Mouse (Mus musculus): ENCODE measurements around the gene Pde6d. TPM values are rescaled to one million over a fixed set of nuclear protein-coding genes. Genes with fewer than 3 reads are reported as not detected.

The Pde6d gene
- polyA plus RNA-seq (2016; fragmentation: Nextera tagmentation; extraction: Ambion mirVana): 75.1 and 87.1 TPM in 2 replicates

- H3K4me1 ChIP-seq (replicated peaks): peaks cover 32% of the 10 kb centered on the region
- peak within 1 kb of the TSS; percentile 92 for H3K4me3 ChIP-seq
- H3K27ac ChIP-seq: peak within 1 kb of the TSS; percentile 95
- under 1% methylated on average over 26 of the region's 26 CpGs for WGBS
- no peaks in the 10 kb centered on the region for H3K27me3 ChIP-seq (ENCODE audit: insufficient read depth, poor library complexity, severe bottlenecking)
- H3K9me3 ChIP-seq: no peaks in the 10 kb centered on the region
- DNase-seq (ENCODE audit: low spot score): peak; percentile 95
- H3K36me3 ChIP-seq: 0 out of 2 replicates have a peak, but pooled peaks cover 9% of the 10 kb centered on the region
Observed at GRCm38 (mm10) chr1:86582451-86583096, at the start of gene Pde6d, which contains the start of gene Cops7b. TSS of gene Pde6d (minus strand) at chr1:86582629. TSS of gene Cops7b (plus strand) at chr1:86582904.

DNA sequence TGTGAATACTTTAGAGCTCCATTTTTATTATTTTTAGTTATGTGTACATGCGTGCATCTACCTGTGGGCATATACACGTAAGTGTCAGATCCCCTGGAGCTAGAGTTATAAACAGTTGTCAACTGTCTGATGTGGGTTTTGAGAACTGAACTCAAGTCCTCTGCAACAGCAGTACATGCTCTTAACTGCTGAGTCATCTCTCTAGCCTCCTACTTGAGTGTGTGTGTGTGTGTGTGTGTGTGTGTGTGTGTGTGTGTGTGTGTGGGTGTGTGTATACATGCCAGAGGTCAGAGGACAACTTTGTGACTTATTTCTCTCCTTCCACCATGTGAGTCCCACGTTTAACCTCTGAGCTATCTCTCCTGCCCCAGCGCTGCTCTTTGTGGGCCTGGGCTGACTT is 48.1 kb upstream of the Pde6d start:
- Histone ChIP-seq H3K36me3 (no peaks in the 10 kb centered on the region), H3K27me3 (ENCODE audit: insufficient read depth, poor library complexity, severe bottlenecking) (no peaks in the 10 kb centered on the region)
- WGBS: 79% methylated on average over 4 of the region's 4 CpGs

DNA sequence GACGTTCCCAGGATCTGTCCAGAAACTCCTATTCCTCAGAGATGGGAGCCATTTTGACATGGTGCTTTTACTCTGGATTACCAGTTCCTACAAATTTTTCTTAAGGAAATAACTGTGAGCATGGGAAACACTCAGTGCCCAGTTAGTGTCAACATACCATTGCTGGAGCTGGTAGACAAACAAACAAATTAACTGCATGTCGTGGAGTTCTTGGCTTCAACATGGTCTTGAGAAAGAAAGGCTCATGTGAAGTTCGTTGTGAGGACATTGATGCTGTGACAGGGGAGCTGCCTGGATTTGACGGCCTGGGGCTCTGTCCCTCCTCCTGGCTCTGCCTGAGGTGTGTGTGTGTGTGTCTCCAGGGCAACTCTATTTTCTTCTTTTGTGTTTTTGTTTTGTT is 47.5 kb upstream of the Pde6d start:
- H3K4me1 ChIP-seq (replicated peaks): peaks cover 15% of the 10 kb centered on the region
- no peaks in the 10 kb centered on the region for H3K36me3 ChIP-seq
- DNase-seq (ENCODE audit: low spot score): no peak
- 48% methylated on average over 4 of the region's 4 CpGs for WGBS
- no peaks in the 10 kb centered on the region for H3K27me3 ChIP-seq (ENCODE audit: insufficient read depth, poor library complexity, severe bottlenecking)
- no peak overlapping the region for H3K4me3 ChIP-seq
- no peak overlapping the region for H3K27ac ChIP-seq
- H3K9me3 ChIP-seq: no peaks in the 10 kb centered on the region

More for the DNA sequence above, 48.1 kb upstream of the Pde6d start:
- no peak for DNase-seq (ENCODE audit: low spot score)
- no peak overlapping the region for H3K4me3 ChIP-seq
- H3K9me3 ChIP-seq: no peaks in the 10 kb centered on the region
- no peak overlapping the region for H3K27ac ChIP-seq
- peaks cover 15% of the 10 kb centered on the region for H3K4me1 ChIP-seq (replicated peaks)

DNA sequence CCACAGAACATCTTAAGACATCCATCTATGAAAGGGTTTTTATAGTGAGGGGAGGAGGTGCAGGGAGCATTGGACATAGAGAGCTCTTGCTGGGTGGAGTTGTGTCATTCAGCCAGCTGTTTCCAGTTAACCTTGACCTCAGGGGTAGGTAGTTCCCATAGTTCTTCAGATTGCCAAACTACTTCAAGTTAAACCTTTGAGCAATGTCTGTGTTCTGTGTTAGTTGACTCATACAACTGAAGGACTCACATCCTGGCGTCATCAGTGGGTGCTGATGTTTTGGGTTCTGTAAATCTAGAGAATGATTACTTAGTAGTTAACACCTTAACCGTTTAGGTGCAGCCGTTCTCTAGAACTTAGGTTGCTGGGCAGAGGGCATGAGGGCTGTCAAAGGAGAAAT is 45.8 kb upstream of the Pde6d start:
- Histone ChIP-seq H3K9me3 (no peaks in the 10 kb centered on the region), H3K27ac (no peak overlapping the region), H3K27me3 (ENCODE audit: insufficient read depth, poor library complexity, severe bottlenecking) (no peaks in the 10 kb centered on the region), H3K4me1 (replicated peaks) (0 out of 2 replicates have a peak, but pooled peaks cover 4% of the 10 kb centered on the region), H3K4me3 (no peak overlapping the region), H3K36me3 (no peaks in the 10 kb centered on the region)
- DNase-seq (ENCODE audit: low spot score): no peak
- WGBS: 76% methylated on average over 3 of the region's 3 CpGs

DNA sequence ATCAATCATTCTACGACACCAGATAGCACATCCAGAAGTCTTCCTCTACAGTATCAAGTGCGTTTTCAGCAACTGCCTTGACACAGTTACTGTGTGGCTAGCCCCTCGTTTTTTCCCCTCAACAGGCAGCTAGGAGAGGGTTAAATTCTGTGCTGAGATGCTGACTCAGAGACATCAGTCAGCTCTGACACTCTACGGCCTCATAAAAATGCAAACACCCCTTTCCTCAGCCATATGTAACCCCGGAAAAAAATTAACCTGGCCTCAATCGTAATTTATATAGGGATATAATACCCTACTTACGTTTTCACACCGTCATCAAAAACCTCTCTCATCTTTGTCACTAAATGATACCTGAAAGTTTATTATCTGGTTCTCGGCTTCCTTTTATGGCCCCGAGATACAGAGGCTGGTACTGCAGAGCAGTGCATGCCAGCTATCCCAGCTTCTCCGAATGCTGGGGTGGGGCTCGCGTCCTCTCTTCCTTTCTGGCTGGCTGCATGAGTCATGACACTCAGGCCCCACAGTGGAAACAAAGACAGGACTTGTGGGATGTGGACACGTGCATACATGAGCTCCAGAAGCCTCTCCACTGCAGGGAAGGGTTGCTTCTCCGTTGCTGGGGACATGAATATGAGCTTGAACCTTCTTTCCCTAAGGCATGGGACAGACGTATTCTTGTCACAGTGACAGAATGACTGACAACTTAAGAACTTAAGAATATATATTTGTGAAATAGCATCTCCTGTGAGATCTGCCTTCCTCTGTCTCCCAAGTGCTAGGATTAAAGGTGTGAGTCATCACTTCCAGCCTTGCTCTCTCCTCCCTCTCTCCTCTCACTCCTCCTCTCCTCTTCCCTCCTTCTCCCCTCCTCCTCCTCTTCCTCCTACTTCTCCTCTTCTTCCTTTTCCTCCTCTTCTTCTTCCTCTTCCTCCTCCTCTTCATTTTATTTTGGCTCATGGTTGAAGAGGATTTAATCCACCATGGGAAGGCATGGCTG is 40.9 kb upstream of the Pde6d start:
- no peak overlapping the region for H3K4me3 ChIP-seq

DNA sequence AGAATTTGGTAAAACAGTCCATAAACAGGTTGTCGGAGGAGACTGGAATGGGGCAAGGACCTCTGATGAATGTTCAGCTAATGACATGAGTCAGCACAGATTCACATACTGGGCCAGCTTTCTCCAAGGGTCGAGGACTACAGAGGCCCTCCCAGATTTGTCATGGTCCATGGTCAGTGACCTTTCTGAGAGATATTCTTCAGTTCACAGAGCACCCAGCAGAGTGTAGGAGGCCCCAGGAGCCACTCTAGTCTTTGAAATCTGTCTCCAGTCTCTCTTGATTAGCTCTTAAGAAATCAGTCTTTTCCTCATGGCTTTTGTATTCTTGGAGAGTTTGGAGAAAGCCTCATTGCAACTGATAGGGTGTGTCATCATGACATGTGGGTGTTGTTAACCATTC is 39.9 kb upstream of the Pde6d start:
- 69% methylated on average over 2 of the region's 2 CpGs for WGBS
- H3K27ac ChIP-seq: no peak overlapping the region

More for the DNA sequence above, 40.9 kb upstream of the Pde6d start:
- Histone ChIP-seq H3K9me3 (no peaks in the 10 kb centered on the region), H3K36me3 (no peaks in the 10 kb centered on the region), H3K4me1 (replicated peaks) (0 out of 2 replicates have a peak, but pooled peaks cover 6% of the 10 kb centered on the region), H3K27ac (no peak overlapping the region), H3K27me3 (ENCODE audit: insufficient read depth, poor library complexity, severe bottlenecking) (no peaks in the 10 kb centered on the region)
- 78% methylated on average over 16 of the region's 16 CpGs for WGBS
- no peak for DNase-seq (ENCODE audit: low spot score)

DNA sequence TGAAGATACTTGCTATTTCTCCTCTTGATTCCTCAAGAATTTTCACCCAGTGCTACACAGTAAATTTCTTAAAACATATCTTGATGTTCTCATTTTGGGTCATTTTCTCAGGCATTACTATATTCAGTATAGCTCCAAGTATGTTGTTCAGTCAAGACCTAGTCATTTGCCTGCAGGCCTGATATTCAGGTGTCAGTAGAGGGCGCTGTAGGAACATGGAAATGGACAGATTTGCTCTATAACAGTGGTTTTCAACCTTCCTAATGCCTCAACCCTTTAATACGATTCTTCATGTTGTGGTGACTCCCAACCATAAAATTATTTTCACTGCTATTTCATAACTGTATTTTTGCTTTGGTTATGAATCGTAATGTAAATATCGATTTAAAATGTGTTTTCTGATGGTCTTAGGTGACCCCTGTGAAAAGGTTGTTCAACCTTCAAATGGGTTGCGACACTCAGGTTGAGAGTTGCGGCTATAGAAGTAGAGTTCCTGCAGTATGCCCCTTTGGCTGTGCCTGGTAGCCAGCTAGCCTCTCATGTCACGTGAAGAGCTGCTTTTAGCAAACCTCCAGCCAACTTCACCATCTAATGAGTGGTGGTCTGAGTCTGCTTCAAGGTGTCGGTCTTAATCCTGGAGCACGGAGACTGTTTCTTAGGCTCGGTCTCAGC is 36.2 kb upstream of the Pde6d start:
- 61% methylated on average over 10 of the region's 10 CpGs for WGBS
- Histone ChIP-seq H3K36me3 (no peaks in the 10 kb centered on the region), H3K27ac (no peak overlapping the region), H3K4me1 (replicated peaks) (0 out of 2 replicates have a peak, but pooled peaks cover 6% of the 10 kb centered on the region), H3K4me3 (no peak overlapping the region), H3K9me3 (no peaks in the 10 kb centered on the region), H3K27me3 (ENCODE audit: insufficient read depth, poor library complexity, severe bottlenecking) (no peaks in the 10 kb centered on the region)
- peak; percentile 40 for DNase-seq (ENCODE audit: low spot score)

More for the DNA sequence above, 39.9 kb upstream of the Pde6d start:
- DNase-seq (ENCODE audit: low spot score): no peak
- no peak overlapping the region for H3K4me3 ChIP-seq
- no peaks in the 10 kb centered on the region for H3K27me3 ChIP-seq (ENCODE audit: insufficient read depth, poor library complexity, severe bottlenecking)
- no peaks in the 10 kb centered on the region for H3K9me3 ChIP-seq
- H3K36me3 ChIP-seq: no peaks in the 10 kb centered on the region
- H3K4me1 ChIP-seq (replicated peaks): 0 out of 2 replicates have a peak, but pooled peaks cover 6% of the 10 kb centered on the region

GRCm38 (mm10) chr1:86614269-86614668 is 31.8 kb upstream of the Pde6d start:
- no peak overlapping the region for H3K4me3 ChIP-seq
- no peaks in the 10 kb centered on the region for H3K4me1 ChIP-seq (replicated peaks)
- no peak overlapping the region for H3K27ac ChIP-seq
- peaks cover 14% of the 10 kb centered on the region; the same call in 1 of the 2 replicates for H3K36me3 ChIP-seq
- no peaks in the 10 kb centered on the region for H3K27me3 ChIP-seq (ENCODE audit: insufficient read depth, poor library complexity, severe bottlenecking)
- H3K9me3 ChIP-seq: no peaks in the 10 kb centered on the region
- DNase-seq (ENCODE audit: low spot score): no peak

GRCm38 (mm10) chr1:86612081-86612480 is 29.7 kb upstream of the Pde6d start:
- Histone ChIP-seq H3K36me3 (peaks cover 35% of the 10 kb centered on the region), H3K4me3 (no peak overlapping the region), H3K27me3 (ENCODE audit: insufficient read depth, poor library complexity, severe bottlenecking) (no peaks in the 10 kb centered on the region), H3K4me1 (replicated peaks) (no peaks in the 10 kb centered on the region), H3K27ac (no peak overlapping the region), H3K9me3 (no peaks in the 10 kb centered on the region)
- 69% methylated on average over 1 of the region's 1 CpGs for WGBS
- DNase-seq (ENCODE audit: low spot score): no peak

DNA sequence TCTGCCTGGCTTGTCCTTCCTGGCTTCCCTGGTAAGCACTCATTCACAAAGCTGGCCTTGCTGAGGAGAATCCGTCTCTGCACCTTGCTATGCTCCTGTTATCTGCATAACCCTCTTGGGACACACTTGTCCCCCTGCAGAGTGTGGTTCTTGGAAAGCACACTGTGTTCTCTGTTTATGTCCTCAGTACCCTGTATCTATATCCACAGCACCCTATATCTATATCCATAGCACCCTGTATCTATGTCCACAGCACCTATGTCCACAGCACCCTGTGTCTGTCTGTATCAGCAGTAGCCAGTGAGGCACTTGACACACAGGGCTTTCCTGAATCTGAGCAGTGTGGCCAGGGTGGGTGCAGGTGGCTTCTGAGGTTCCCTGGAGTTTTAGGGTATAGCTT is 28.5 kb upstream of the Pde6d start:
- 87% methylated on average over 1 of the region's 1 CpGs for WGBS
- Histone ChIP-seq H3K4me1 (replicated peaks) (no peaks in the 10 kb centered on the region), H3K27me3 (ENCODE audit: insufficient read depth, poor library complexity, severe bottlenecking) (no peaks in the 10 kb centered on the region), H3K27ac (no peak overlapping the region), H3K4me3 (no peak overlapping the region), H3K9me3 (no peaks in the 10 kb centered on the region), H3K36me3 (peaks cover 40% of the 10 kb centered on the region)
- no peak for DNase-seq (ENCODE audit: low spot score)

GRCm38 (mm10) chr1:86600117-86600516 is 17.7 kb upstream of the Pde6d start:
- peaks cover 95% of the 10 kb centered on the region for H3K36me3 ChIP-seq
- H3K4me3 ChIP-seq: no peak overlapping the region

GRCm38 (mm10) chr1:86598516-86598915 is 16.1 kb upstream of the Pde6d start:
- WGBS: 72% methylated on average over 3 of the region's 3 CpGs
- H3K4me1 ChIP-seq (replicated peaks): no peaks in the 10 kb centered on the region
- H3K27me3 ChIP-seq (ENCODE audit: insufficient read depth, poor library complexity, severe bottlenecking): no peaks in the 10 kb centered on the region
- H3K9me3 ChIP-seq: no peaks in the 10 kb centered on the region
- no peak overlapping the region for H3K4me3 ChIP-seq
- peak; percentile 13 for DNase-seq (ENCODE audit: low spot score)
- H3K27ac ChIP-seq: no peak overlapping the region
- H3K36me3 ChIP-seq: peaks cover 95% of the 10 kb centered on the region

More at GRCm38 (mm10) chr1:86600117-86600516, 17.7 kb upstream of the Pde6d start:
- no peaks in the 10 kb centered on the region for H3K9me3 ChIP-seq
- no peak for DNase-seq (ENCODE audit: low spot score)
- H3K4me1 ChIP-seq (replicated peaks): no peaks in the 10 kb centered on the region
- 92% methylated on average over 2 of the region's 2 CpGs for WGBS
- no peak overlapping the region for H3K27ac ChIP-seq
- H3K27me3 ChIP-seq (ENCODE audit: insufficient read depth, poor library complexity, severe bottlenecking): no peaks in the 10 kb centered on the region
